ENCODE assay signal across 18 mouse cellular contexts in the genomic region with DNA sequence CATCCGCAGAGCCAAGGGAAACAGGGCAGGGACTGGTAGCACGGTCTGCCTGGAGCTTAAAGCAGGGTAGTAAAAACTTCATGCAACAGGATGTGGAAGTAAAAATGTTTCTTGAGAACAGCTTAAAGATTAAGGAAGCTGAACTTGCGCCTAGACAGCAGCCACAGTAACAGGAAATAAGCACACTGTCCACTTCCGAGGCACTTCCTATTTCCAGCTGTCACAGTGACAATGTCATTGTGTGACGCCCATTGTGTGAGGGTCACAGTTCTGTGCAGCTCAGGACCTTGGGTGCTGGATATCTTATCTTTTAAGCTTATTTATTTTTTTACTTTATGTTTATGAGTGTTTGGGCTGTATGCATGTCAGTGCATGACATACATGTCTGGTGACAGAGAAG.
DNase-seq lines count a peak whose midpoint lies in the region; ATAC-seq and TF ChIP-seq lines count a peak whose summit lies in the region.
"Had no signal": no experiment of that assay in that cellular context is flagged by ENCODE, and none has a peak within 500 bp of the region (broad histone marks: within the 10 kb centered on the region; RNA-seq: fewer than 3 reads in every experiment).

No protein-coding gene starts in this region.

- no peaks in the 10 kb centered on the region for H3K27me3 ChIP-seq in kidney, adult 2 months (replicated peaks; ENCODE audit: control insufficient read depth, insufficient read depth, low read length)
- no peaks in the 10 kb centered on the region for H3K27me3 ChIP-seq in spleen, adult 2 months (ENCODE audit: control insufficient read depth, insufficient read depth, low read length)
- no peaks in the 10 kb centered on the region for H3K27me3 ChIP-seq in splenic B cell, adult 2 months (ENCODE audit: control insufficient read depth, insufficient read depth, low read length, poor library complexity, severe bottlenecking)
- H3K27me3 ChIP-seq: embryonic facial prominence, embryonic 15.5 days; forebrain, embryonic 15.5 days; neural tube, embryonic 15.5 days; stomach, embryonic 15.5 days had no signal

- DNase-seq in kidney, adult 2 months, result peak; percentile 29
- no peak for DNase-seq in kidney, postnatal 4 days
- DNase-seq in spleen, adult 2 months (ENCODE audit: low read depth in 1 of 2, low spot score in 2 of 2), result peak; percentile 38 to 55
- DNase-seq in spleen, adult 12 weeks (ENCODE audit: low spot score), result no peak
- peak; percentile 80 for DNase-seq in splenic B cell, adult 2 months (ENCODE audit: low read depth, low spot score)
- DNase-seq in left cerebral cortex, postnatal 14 days (ENCODE audit: low spot score in 2 of 2), result no peak
- no peak for DNase-seq in urinary bladder, postnatal 10 days (ENCODE audit: low spot score)
- DNase-seq: adrenal gland, postnatal 10 days; gastrocnemius, postnatal 10 days; lung, postnatal 10 days; midbrain, embryonic 14.5 days; thymus, postnatal 36 days had no signal

- no peak for TF ChIP-seq CTCF in kidney, adult 2 months (conservative IDR thresholded peaks at IDR 0.05; ENCODE audit: insufficient read depth, insufficient read length, low read depth, low read length)
- no peak for TF ChIP-seq CTCF in spleen, adult 2 months (IDR thresholded peaks at IDR 0.05; ENCODE audit: extremely low read depth, insufficient read depth, insufficient read length, insufficient replicate concordance)

- no peak for TF ChIP-seq POLR2A in kidney, adult 2 months (IDR thresholded peaks at IDR 0.05; ENCODE audit: low read depth, low read length)
- TF ChIP-seq POLR2A in spleen, adult 2 months (IDR thresholded peaks at IDR 0.05; ENCODE audit: low read depth, low read length), result no peak

- intact Hi-C loops in left cerebral cortex, postnatal 14 days (cut with DNase I), result no loop called here

- H3K4me1 ChIP-seq in kidney, adult 2 months (ENCODE audit: control insufficient read depth, insufficient read depth, low read length), result no peaks in the 10 kb centered on the region
- H3K4me1 ChIP-seq in spleen, adult 2 months (ENCODE audit: control insufficient read depth, insufficient read depth, insufficient read length), result peaks cover 3% of the 10 kb centered on the region; the same call in 1 of the 2 replicates

- 64% methylated on average over 5 of the region's 5 CpGs for WGBS in kidney, adult 2 months
- 28% methylated on average over 5 of the region's 5 CpGs for WGBS in spleen, adult 2 months

- no peaks in the 10 kb centered on the region for H3K36me3 ChIP-seq in kidney, adult 2 months (ENCODE audit: control insufficient read depth, insufficient read depth, low read length)
- no peaks in the 10 kb centered on the region for H3K36me3 ChIP-seq in spleen, adult 2 months (ENCODE audit: control insufficient read depth, insufficient read depth, low read length)
- H3K36me3 ChIP-seq in splenic B cell, adult 2 months (ENCODE audit: control insufficient read depth, insufficient read depth, low read length, poor library complexity, severe bottlenecking), result no peaks in the 10 kb centered on the region
- H3K36me3 ChIP-seq: embryonic facial prominence, embryonic 15.5 days; forebrain, embryonic 15.5 days; neural tube, embryonic 15.5 days; stomach, embryonic 15.5 days had no signal

- no peak overlapping the region for H3K27ac ChIP-seq in kidney, adult 2 months (ENCODE audit: insufficient read depth, low read depth, low read length)
- peak overlapping the region; percentile 82 for H3K27ac ChIP-seq in spleen, adult 2 months (ENCODE audit: insufficient read depth, low read length)
- H3K27ac ChIP-seq: embryonic facial prominence, embryonic 15.5 days; forebrain, embryonic 15.5 days; hindbrain, postnatal 0 days; neural tube, embryonic 15.5 days; stomach, embryonic 15.5 days had no signal

- H3K4me3 ChIP-seq in kidney, adult 2 months (ENCODE audit: insufficient read depth, low read depth, low read length), result no peak overlapping the region
- no peak overlapping the region for H3K4me3 ChIP-seq in spleen, adult 2 months (ENCODE audit: extremely low read depth, insufficient read depth, insufficient read length)
- H3K4me3 ChIP-seq: embryonic facial prominence, embryonic 15.5 days; forebrain, embryonic 15.5 days; neural tube, embryonic 15.5 days; stomach, embryonic 15.5 days had no signal

- peak; percentile 54; the same call in 1 of the 2 replicates for ATAC-seq in common myeloid progenitor, adult 5-6 weeks (replicated peaks; ENCODE audit: low read depth, poor library complexity, severe bottlenecking)
- ATAC-seq: forebrain, embryonic 15.5 days; hindbrain, postnatal 0 days had no signal

Comparison
In these comparisons a context has a peak if more than half of its experiments do, and no peak if none do; other contexts are left out.
1. DNase-seq: peak in kidney, adult 2 months (single experiment), spleen, adult 2 months (2 of 2) and splenic B cell, adult 2 months (single experiment); none in kidney, postnatal 4 days (0 of 2), spleen, adult 12 weeks (single experiment), left cerebral cortex, postnatal 14 days (0 of 2) and urinary bladder, postnatal 10 days (single experiment).